Mouse (Mus musculus) heart, embryonic 14.5 days (tissue): ENCODE results near the gene Mrc1. TPM values are rescaled to one million over a fixed set of nuclear protein-coding genes. Genes with fewer than 3 reads are reported as not detected.

Experiments
- ATAC-seq: fragments of 200-750 bp; cut with Nextera tagmentation; 2 replicates; pipeline ENCODE4 v1.8.0; 2017; ENCODE audit warnings: low read depth, moderate TSS enrichment; ENCODE audit not compliant: insufficient number of reproducible peaks, insufficient read depth, low FRiP score
- H3K27ac ChIP-seq, 2 experiments: fragments of 200-500 bp in 1 of 2; fragments of 300-500 bp in 1 of 2; sonication (generic) in 1 of 2; replicated peaks in 1 of 2; 2 replicates each; pipeline ENCODE4 v1.5.1; 2012 to 2014; ENCODE audit warnings: low read depth in 2 of 2, low read length in 2 of 2, control low read depth in 1 of 2, mild to moderate bottlenecking in 1 of 2, mixed read lengths in 1 of 2; ENCODE audit not compliant: control insufficient read depth in 1 of 2, insufficient read depth in 1 of 2
- H3K27me3 ChIP-seq: fragments of 300-500 bp; sonication (generic); 2 replicates; pipeline ENCODE4 v1.6.1; 2014; ENCODE audit warnings: mild to moderate bottlenecking, low read length, control low read depth; ENCODE audit not compliant: control insufficient read depth, insufficient read depth
- H3K36me3 ChIP-seq: fragments of 300-500 bp; sonication (generic); 2 replicates; pipeline ENCODE4 v1.6.1; 2014; ENCODE audit warnings: mild to moderate bottlenecking, control low read depth, low read length, mixed read lengths; ENCODE audit not compliant: control insufficient read depth, insufficient read depth
- H3K4me1 ChIP-seq, 2 experiments: fragments of 200-500 bp in 1 of 2; fragments of 300-500 bp in 1 of 2; sonication (generic) in 1 of 2; 2 replicates each; pipeline ENCODE4 v1.6.1; 2012 to 2014; ENCODE audit warnings: low read length in 2 of 2, control low read depth in 1 of 2, mixed read lengths in 1 of 2; ENCODE audit not compliant: control insufficient read depth in 2 of 2, insufficient read depth in 2 of 2
- H3K4me2 ChIP-seq: fragments of 300-500 bp; sonication (generic); 2 replicates; pipeline ENCODE4 v1.6.1; 2014; ENCODE audit warnings: mild to moderate bottlenecking, low read length
- H3K4me3 ChIP-seq, 2 experiments: fragments of 200-500 bp in 1 of 2; fragments of 300-500 bp in 1 of 2; sonication (generic) in 1 of 2; 2 replicates each; pipeline ENCODE4 v1.5.1; 2012 to 2014; ENCODE audit warnings: low read length in 2 of 2, mild to moderate bottlenecking in 2 of 2, control low read depth in 1 of 2, low read depth in 1 of 2, moderate library complexity in 1 of 2; ENCODE audit not compliant: control insufficient read depth in 1 of 2, insufficient read depth in 1 of 2
- H3K9ac ChIP-seq: fragments of 300-500 bp; sonication (generic); 2 replicates; pipeline ENCODE4 v1.6.1; 2014; ENCODE audit warnings: mild to moderate bottlenecking, low read length
- H3K9me3 ChIP-seq: fragments of 300-500 bp; sonication (generic); 2 replicates; pipeline ENCODE4 v1.6.1; 2016; ENCODE audit warnings: low read length, control low read depth; ENCODE audit not compliant: control insufficient read depth
- WGBS: fragments of 180-500 bp; shearing (Covaris S2); extraction: QIAGEN DNeasy Blood & Tissue Kit; methylation state at CpG from one replicate; pipeline ENCODE4 v1.1.7; 2014; 5-methylcytosine and 5-hydroxymethylcytosine counted together
- polyA plus RNA-seq: library from polyadenylated mRNA; unstranded; fragments of >200 nt; fragmentation: Nextera tagmentation; extraction: Ambion mirVana; gene quantifications from 2 replicates; pipeline ENCODE4 v1.2.1, GENCODE M21; 2014

Gene Mrc1
- polyA plus RNA-seq, 1 experiment from 2014 or later: 4.4 TPM

DNA sequence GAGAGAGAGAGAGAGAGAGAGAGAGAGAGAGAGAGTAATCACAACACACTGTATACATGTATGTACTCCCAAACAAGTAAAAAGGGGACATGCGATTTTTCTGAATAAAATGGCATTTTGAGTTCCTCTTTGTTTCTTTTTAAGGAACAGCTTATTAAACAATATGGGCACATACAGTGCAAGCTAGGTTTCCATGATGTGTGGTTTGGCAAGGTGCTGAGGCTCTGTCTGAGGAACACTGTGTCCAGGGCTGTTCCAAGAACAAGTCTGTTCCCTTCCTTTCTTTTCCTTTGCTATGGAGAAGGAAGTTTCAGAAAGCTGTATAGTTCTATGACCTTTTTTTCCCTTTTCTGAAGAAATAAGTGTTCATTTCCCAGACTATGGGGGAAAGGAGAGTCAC, 24.9 kb upstream of the Mrc1 start:
- no peak for ATAC-seq
- H3K27ac ChIP-seq: no peak overlapping the region
- H3K4me1 ChIP-seq: no peaks in the 10 kb centered on the region
- no peaks in the 10 kb centered on the region for H3K27me3 ChIP-seq
- no peaks in the 10 kb centered on the region for H3K9me3 ChIP-seq
- no peak overlapping the region for H3K4me2 ChIP-seq
- no peaks in the 10 kb centered on the region for H3K36me3 ChIP-seq
- WGBS: 69% methylated on average over 1 of the region's 1 CpGs
- H3K4me3 ChIP-seq: no peak overlapping the region
- no peak overlapping the region for H3K9ac ChIP-seq

- H3K4me1 ChIP-seq: no peaks in the 10 kb centered on the region
- 64% methylated on average over 4 of the region's 4 CpGs for WGBS
- no peaks in the 10 kb centered on the region for H3K27me3 ChIP-seq
- no peaks in the 10 kb centered on the region for H3K9me3 ChIP-seq
- ATAC-seq: no peak
- no peak overlapping the region for H3K4me2 ChIP-seq
- no peaks in the 10 kb centered on the region for H3K36me3 ChIP-seq
- H3K9ac ChIP-seq: no peak overlapping the region
- H3K4me3 ChIP-seq: no peak overlapping the region
- H3K27ac ChIP-seq: no peak overlapping the region
Observed at GRCm38 (mm10) chr2:14206798-14207197, 22.4 kb upstream of the Mrc1 start.

DNA sequence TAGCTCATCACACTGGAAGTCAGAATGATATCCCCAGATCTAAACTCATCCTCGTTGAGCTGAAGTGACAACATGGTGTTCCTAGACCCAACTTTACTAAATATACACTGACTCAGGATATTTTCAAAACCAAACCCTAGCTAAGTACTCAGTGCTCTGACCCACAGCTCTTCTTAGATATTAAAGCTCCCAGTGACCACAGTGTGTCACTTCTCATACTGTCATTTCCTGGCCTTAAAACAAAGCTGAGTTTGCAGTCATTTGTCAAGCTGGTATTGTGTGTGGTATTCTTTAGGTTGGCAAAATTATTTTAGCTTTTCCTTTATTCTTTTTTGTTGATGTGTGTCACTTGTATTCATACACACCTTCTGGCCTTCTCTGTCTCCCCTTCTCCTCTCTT, 18.5 kb upstream of the Mrc1 start:
- ATAC-seq: no peak
- WGBS: 85% methylated on average over 1 of the region's 1 CpGs
- H3K4me2 ChIP-seq: no peak overlapping the region
- no peaks in the 10 kb centered on the region for H3K36me3 ChIP-seq
- H3K9ac ChIP-seq: no peak overlapping the region
- no peak overlapping the region for H3K4me3 ChIP-seq
- no peaks in the 10 kb centered on the region for H3K9me3 ChIP-seq
- H3K27me3 ChIP-seq: no peaks in the 10 kb centered on the region
- no peak overlapping the region for H3K27ac ChIP-seq
- H3K4me1 ChIP-seq: no peaks in the 10 kb centered on the region

- Histone ChIP-seq H3K9me3 (no peaks in the 10 kb centered on the region), H3K4me1 (no peaks in the 10 kb centered on the region), H3K4me2 (no peak overlapping the region), H3K27me3 (no peaks in the 10 kb centered on the region), H3K27ac (no peak overlapping the region), H3K9ac (no peak overlapping the region), H3K4me3 (no peak overlapping the region), H3K36me3 (no peaks in the 10 kb centered on the region)
- no peak for ATAC-seq
Observed at GRCm38 (mm10) chr2:14211606-14212005, 17.6 kb upstream of the Mrc1 start.

DNA sequence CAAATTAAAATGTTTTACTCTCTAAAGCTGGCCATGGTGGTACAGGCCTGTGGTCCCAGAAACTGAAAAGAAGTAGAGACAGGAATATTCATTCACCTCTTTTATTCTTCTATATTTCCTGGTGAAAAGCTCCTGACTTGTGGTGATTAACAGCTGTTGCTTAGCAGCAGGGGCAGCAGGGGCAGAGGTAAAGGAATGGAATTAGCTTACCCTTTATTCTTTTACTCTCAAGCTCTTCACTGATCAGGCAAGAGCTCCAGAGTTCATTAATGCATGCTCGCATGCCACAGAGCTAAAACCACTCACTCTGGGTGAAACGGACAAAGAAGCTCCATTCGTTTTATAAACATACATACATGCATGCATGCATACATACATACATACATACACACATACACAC, 14.4 kb upstream of the Mrc1 start:
- Histone ChIP-seq H3K36me3 (no peaks in the 10 kb centered on the region), H3K4me1 (no peaks in the 10 kb centered on the region), H3K4me3 (no peak overlapping the region), H3K27me3 (no peaks in the 10 kb centered on the region), H3K9ac (no peak overlapping the region), H3K4me2 (no peak overlapping the region), H3K9me3 (no peaks in the 10 kb centered on the region), H3K27ac (no peak overlapping the region)
- ATAC-seq: no peak
- 69% methylated on average over 3 of the region's 3 CpGs for WGBS

DNA sequence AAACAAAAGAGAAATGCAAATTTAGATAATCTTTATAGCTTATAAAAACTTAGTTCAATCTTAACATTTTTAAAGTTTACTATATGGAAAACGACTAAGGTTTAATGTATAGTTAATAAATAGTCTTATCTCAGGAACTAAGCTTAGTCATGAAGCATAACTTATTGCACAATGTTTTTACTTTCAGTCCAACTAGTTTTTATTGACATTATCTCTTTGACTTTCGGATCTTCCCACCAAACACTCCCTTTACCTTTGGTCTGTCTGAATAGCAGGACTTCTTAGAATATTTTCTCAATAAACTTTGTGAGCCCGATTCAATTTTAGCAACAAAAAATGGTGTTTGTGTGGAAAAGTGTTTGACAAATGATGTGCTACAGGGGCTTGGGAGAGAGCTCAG, 12.5 kb upstream of the Mrc1 start:
- H3K9me3 ChIP-seq: no peaks in the 10 kb centered on the region
- no peak overlapping the region for H3K27ac ChIP-seq
- H3K36me3 ChIP-seq: no peaks in the 10 kb centered on the region
- H3K4me3 ChIP-seq: no peak overlapping the region
- 78% methylated on average over 3 of the region's 3 CpGs for WGBS
- no peak for ATAC-seq
- H3K27me3 ChIP-seq: no peaks in the 10 kb centered on the region
- H3K9ac ChIP-seq: no peak overlapping the region
- H3K4me2 ChIP-seq: no peak overlapping the region
- no peaks in the 10 kb centered on the region for H3K4me1 ChIP-seq

- no peak overlapping the region for H3K4me3 ChIP-seq
- no peaks in the 10 kb centered on the region for H3K9me3 ChIP-seq
- no peaks in the 10 kb centered on the region for H3K36me3 ChIP-seq
- 78% methylated on average over 6 of the region's 6 CpGs for WGBS
- no peak overlapping the region for H3K4me2 ChIP-seq
- ATAC-seq: no peak
- H3K27me3 ChIP-seq: no peaks in the 10 kb centered on the region
- H3K9ac ChIP-seq: no peak overlapping the region
- H3K4me1 ChIP-seq: peaks cover 0 to 4% of the 10 kb centered on the region in 2 experiments; a peak in 2 of 4 replicates
- H3K27ac ChIP-seq: no peak overlapping the region
Observed at GRCm38 (mm10) chr2:14218126-14218525, 11.1 kb upstream of the Mrc1 start.

DNA sequence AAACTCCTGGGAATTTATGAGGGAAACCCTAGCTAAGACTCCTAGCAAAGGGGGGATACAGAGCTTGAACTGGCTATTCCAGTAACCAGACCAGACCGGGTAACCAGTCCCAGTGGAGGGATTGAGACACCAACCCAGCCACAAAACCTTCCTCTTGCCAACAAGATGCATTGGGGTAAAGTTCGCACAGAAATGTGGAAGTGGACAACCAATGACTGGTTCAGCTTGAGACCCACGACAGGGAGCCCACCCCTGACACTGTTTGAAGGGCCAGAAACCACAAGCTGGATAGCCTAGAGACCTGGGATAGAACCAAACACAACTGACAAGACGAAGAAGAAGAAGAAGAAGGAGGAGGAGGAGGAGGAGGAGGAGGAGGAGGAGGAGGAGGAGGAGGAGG, 4.8 kb upstream of the Mrc1 start:
- no peaks in the 10 kb centered on the region for H3K27me3 ChIP-seq
- H3K36me3 ChIP-seq: no peaks in the 10 kb centered on the region
- H3K4me2 ChIP-seq: no peak overlapping the region
- peaks cover 2 to 4% of the 10 kb centered on the region in 2 experiments; a peak in 3 of 4 replicates for H3K4me1 ChIP-seq
- no peaks in the 10 kb centered on the region for H3K9me3 ChIP-seq
- H3K4me3 ChIP-seq: no peak overlapping the region
- whole genome bisulfite sequencing: 77% methylated on average over 3 of the region's 4 CpGs
- ATAC-seq: no peak
- H3K9ac ChIP-seq: no peak overlapping the region
- H3K27ac ChIP-seq: no peak overlapping the region
